Mouse (Mus musculus) MEL (cell line): Measurements from ENCODE around the gene Gm49661.

Experiments used
- CHD1 ChIP-seq: IDR thresholded peaks from 2 replicates; pipeline ENCODE4 v1.6.1; 2012; ENCODE audit warnings: low read depth, mild to moderate bottlenecking, inconsistent platforms, low read length, improper control_type of control experiment
- CHD2 ChIP-seq: IDR thresholded peaks from 2 replicates; pipeline ENCODE4 v1.6.1; 2011; ENCODE audit warnings: low read length, improper control_type of control experiment
- CTCF ChIP-seq, 3 experiments: IDR thresholded peaks in 2 of 3; conservative IDR thresholded peaks in 1 of 3; 2 replicates each; pipeline ENCODE4 v1.5.1; 2011 to 2012; ENCODE audit warnings: low read length in 3 of 3, low read depth in 2 of 3, mild to moderate bottlenecking in 2 of 3, improper control_type of control experiment in 1 of 3, inconsistent platforms in 1 of 3, mixed read lengths in 1 of 3, moderate library complexity in 1 of 3; ENCODE audit not compliant: control insufficient read depth in 1 of 3, insufficient read depth in 1 of 3, poor library complexity in 1 of 3, severe bottlenecking in 1 of 3
- E2F4 ChIP-seq: IDR thresholded peaks from 2 replicates; pipeline ENCODE4 v1.6.1; 2011; ENCODE audit warnings: low read depth, low read length, improper control_type of control experiment, borderline replicate concordance
- ETS1 ChIP-seq: IDR thresholded peaks from 2 replicates; pipeline ENCODE4 v1.6.1; 2012; ENCODE audit warnings: low read depth, mild to moderate bottlenecking, inconsistent platforms, low read length, improper control_type of control experiment, moderate library complexity
- GABPA ChIP-seq: IDR thresholded peaks from 2 replicates; pipeline ENCODE4 v1.6.1; 2012; ENCODE audit warnings: low read depth, mild to moderate bottlenecking, inconsistent platforms, low read length, improper control_type of control experiment, moderate library complexity
- GATA1 ChIP-seq: IDR thresholded peaks from 2 replicates; pipeline ENCODE4 v1.6.1; 2011; ENCODE audit warnings: low read depth, low read length, improper control_type of control experiment
- MAX ChIP-seq: IDR thresholded peaks from 2 replicates; pipeline ENCODE4 v1.6.1; 2011; ENCODE audit warnings: low read length, improper control_type of control experiment
- POLR2A ChIP-seq, 2 experiments: IDR thresholded peaks; 2 replicates each; pipeline ENCODE4 v1.6.1; 2011 to 2012; ENCODE audit warnings: low read length in 2 of 2, mild to moderate bottlenecking in 2 of 2, control low read depth in 1 of 2, improper control_type of control experiment in 1 of 2, low read depth in 1 of 2, moderate library complexity in 1 of 2; ENCODE audit not compliant: control insufficient read depth in 1 of 2, insufficient read depth in 1 of 2, poor library complexity in 1 of 2
- RCOR1 ChIP-seq: IDR thresholded peaks from 2 replicates; pipeline ENCODE4 v1.6.1; 2012; ENCODE audit warnings: low read depth, mild to moderate bottlenecking, inconsistent platforms, low read length, improper control_type of control experiment

DNA sequence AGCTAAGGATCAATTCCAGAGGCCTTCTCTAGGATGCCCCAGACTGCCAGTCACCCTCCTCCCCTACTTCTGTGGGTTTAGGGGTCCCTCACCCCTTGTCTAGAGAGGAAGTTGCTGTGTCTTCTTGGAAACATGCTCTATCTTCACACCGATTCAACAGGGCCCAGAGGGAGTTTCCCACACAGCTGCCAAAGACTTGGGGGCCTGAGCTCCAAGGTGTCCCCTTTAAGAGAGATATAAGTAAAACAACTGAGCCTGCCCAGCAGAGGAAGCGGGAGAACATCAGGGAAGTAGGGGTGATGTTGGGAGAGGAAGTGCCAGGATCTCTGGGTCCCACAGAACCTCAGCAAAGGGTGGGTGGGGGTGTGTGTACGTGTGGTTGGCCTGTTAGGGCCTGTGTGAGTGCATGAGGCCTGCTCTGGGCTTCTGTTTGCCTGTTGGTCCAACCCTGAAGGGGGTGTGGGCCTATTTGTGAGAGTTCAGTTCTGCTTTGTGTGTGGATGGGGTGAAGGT lies 13.3 kb upstream of the Gm49661 start:
- TF ChIP-seq POLR2A (IDR thresholded peaks at IDR 0.05; ENCODE audit: control insufficient read depth in 1 of 2, insufficient read depth in 1 of 2, low read depth in 1 of 2, low read length in 2 of 2, poor library complexity in 1 of 2), result peak in 1 of 2 experiments; percentile 40; a peak in 1 of 4 replicates
- no peak for TF ChIP-seq CTCF (IDR thresholded peaks at IDR 0.05 in 2 of 3, conservative IDR thresholded peaks at IDR 0.05 in 1 of 3; ENCODE audit: control insufficient read depth in 1 of 3, insufficient read depth in 1 of 3, low read depth in 2 of 3, low read length in 3 of 3, poor library complexity in 1 of 3, severe bottlenecking in 1 of 3)
- no peak for TF ChIP-seq GATA1
- no peak for TF ChIP-seq RCOR1
- TF ChIP-seq CHD2, result no peak
- TF ChIP-seq ETS1, result no peak; the same call in 1 of the 2 replicates
- no peak for TF ChIP-seq GABPA
- TF ChIP-seq MAX, result no peak
- no peak for TF ChIP-seq E2F4
- no peak for TF ChIP-seq CHD1
